Mouse (Mus musculus): ENCODE results near the gene Rora. TPM values are rescaled to one million over a fixed set of nuclear protein-coding genes. Genes with fewer than 3 reads are reported as not detected.

Gene Rora
- polyA plus RNA-seq, 1 experiment, result 24.1 TPM

GRCm38 (mm10) chr9:69213796-69214195 is 560.2 kb downstream of the Rora start:
- TF ChIP-seq POLR2A (IDR thresholded peaks at IDR 0.05; ENCODE audit: control insufficient read depth, low read depth, low read length), result no peak
- TF ChIP-seq CTCF (IDR thresholded peaks at IDR 0.05; ENCODE audit: control insufficient read depth, insufficient read depth, insufficient replicate concordance, low read depth, low read length), result no peak
- H3K36me3 ChIP-seq (ENCODE audit: control insufficient read depth, insufficient read depth, low read length), result no peaks in the 10 kb centered on the region
- H3K27ac ChIP-seq (ENCODE audit: control insufficient read depth, insufficient read depth, low read depth, low read length), result no peak overlapping the region
- peaks cover 6% of the 10 kb centered on the region for H3K4me1 ChIP-seq (ENCODE audit: control insufficient read depth, insufficient read depth, low read length)
- H3K27me3 ChIP-seq (ENCODE audit: control insufficient read depth, insufficient read depth, low read length), result no peaks in the 10 kb centered on the region
- H3K4me3 ChIP-seq (ENCODE audit: control insufficient read depth, low read depth, low read length), result no peak overlapping the region

- Histone ChIP-seq H3K4me3 (ENCODE audit: control insufficient read depth, low read depth, low read length) (no peak overlapping the region), H3K36me3 (ENCODE audit: control insufficient read depth, insufficient read depth, low read length) (no peaks in the 10 kb centered on the region), H3K4me1 (ENCODE audit: control insufficient read depth, insufficient read depth, low read length) (no peaks in the 10 kb centered on the region), H3K27ac (ENCODE audit: control insufficient read depth, insufficient read depth, low read depth, low read length) (no peak overlapping the region), H3K27me3 (ENCODE audit: control insufficient read depth, insufficient read depth, low read length) (no peaks in the 10 kb centered on the region)
- TF ChIP-seq POLR2A (IDR thresholded peaks at IDR 0.05; ENCODE audit: control insufficient read depth, low read depth, low read length) (no peak), CTCF (IDR thresholded peaks at IDR 0.05; ENCODE audit: control insufficient read depth, insufficient read depth, insufficient replicate concordance, low read depth, low read length) (no peak)
Measured at GRCm38 (mm10) chr9:69224841-69225240, 571.3 kb downstream of the Rora start.

GRCm38 (mm10) chr9:69226424-69226823 is 572.8 kb downstream of the Rora start:
- TF ChIP-seq CTCF (IDR thresholded peaks at IDR 0.05; ENCODE audit: control insufficient read depth, insufficient read depth, insufficient replicate concordance, low read depth, low read length), result no peak
- no peaks in the 10 kb centered on the region for H3K27me3 ChIP-seq (ENCODE audit: control insufficient read depth, insufficient read depth, low read length)
- H3K4me3 ChIP-seq (ENCODE audit: control insufficient read depth, low read depth, low read length), result no peak overlapping the region
- H3K4me1 ChIP-seq (ENCODE audit: control insufficient read depth, insufficient read depth, low read length), result no peaks in the 10 kb centered on the region
- no peaks in the 10 kb centered on the region for H3K36me3 ChIP-seq (ENCODE audit: control insufficient read depth, insufficient read depth, low read length)
- H3K27ac ChIP-seq (ENCODE audit: control insufficient read depth, insufficient read depth, low read depth, low read length), result no peak overlapping the region

DNA sequence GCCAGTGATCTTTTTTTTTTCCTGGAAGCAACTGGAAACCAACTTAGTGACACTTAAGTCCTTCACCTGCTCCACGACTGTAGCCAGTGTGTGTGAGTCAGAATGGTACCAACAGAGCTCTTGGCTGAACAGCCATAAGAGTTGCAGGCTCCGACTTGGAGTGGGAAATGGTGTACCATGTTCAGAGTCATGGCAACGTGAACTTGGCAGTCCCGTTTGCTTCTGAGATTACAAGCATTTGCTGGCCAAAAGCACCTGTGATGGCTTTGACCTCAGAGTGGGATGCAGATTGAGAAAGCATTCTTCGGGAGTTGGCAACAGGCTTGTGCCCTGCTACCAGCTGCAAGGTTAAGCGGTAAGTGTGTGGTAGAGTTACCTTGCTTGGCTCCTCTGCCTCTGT is 574.2 kb downstream of the Rora start:
- Histone ChIP-seq H3K4me1 (ENCODE audit: control insufficient read depth, insufficient read depth, low read length) (no peaks in the 10 kb centered on the region), H3K27ac (ENCODE audit: control insufficient read depth, insufficient read depth, low read depth, low read length) (no peak overlapping the region), H3K27me3 (ENCODE audit: control insufficient read depth, insufficient read depth, low read length) (no peaks in the 10 kb centered on the region), H3K36me3 (ENCODE audit: control insufficient read depth, insufficient read depth, low read length) (no peaks in the 10 kb centered on the region), H3K4me3 (ENCODE audit: control insufficient read depth, low read depth, low read length) (no peak overlapping the region)
- TF ChIP-seq CTCF (IDR thresholded peaks at IDR 0.05; ENCODE audit: control insufficient read depth, insufficient read depth, insufficient replicate concordance, low read depth, low read length) (no peak), POLR2A (IDR thresholded peaks at IDR 0.05; ENCODE audit: control insufficient read depth, low read depth, low read length) (no peak)

DNA sequence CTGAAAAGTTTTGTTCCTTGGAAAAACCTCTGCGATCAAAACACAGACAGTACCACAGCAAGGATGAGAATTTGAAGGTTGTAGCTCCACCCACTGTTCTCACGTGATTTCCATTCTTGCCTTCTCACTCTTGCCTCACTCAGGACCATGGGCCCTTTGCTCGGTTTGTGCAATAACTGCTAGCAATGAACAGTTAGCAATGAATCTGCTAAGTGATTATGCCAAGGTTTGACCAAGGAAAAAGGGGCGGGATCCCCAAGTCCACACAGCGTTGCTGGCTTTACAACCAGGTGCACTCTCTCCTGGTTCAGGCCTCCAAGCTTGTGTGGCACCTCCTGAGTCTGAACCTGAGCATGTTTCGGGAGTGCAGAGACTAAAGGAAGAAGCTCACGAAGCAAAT is 576.3 kb downstream of the Rora start:
- H3K36me3 ChIP-seq (ENCODE audit: control insufficient read depth, insufficient read depth, low read length), result no peaks in the 10 kb centered on the region
- TF ChIP-seq CTCF (IDR thresholded peaks at IDR 0.05; ENCODE audit: control insufficient read depth, insufficient read depth, insufficient replicate concordance, low read depth, low read length) (no peak), POLR2A (IDR thresholded peaks at IDR 0.05; ENCODE audit: control insufficient read depth, low read depth, low read length) (no peak)
- H3K4me1 ChIP-seq (ENCODE audit: control insufficient read depth, insufficient read depth, low read length), result no peaks in the 10 kb centered on the region
- no peak overlapping the region for H3K4me3 ChIP-seq (ENCODE audit: control insufficient read depth, low read depth, low read length)
- no peak overlapping the region for H3K27ac ChIP-seq (ENCODE audit: control insufficient read depth, insufficient read depth, low read depth, low read length)
- H3K27me3 ChIP-seq (ENCODE audit: control insufficient read depth, insufficient read depth, low read length), result no peaks in the 10 kb centered on the region

GRCm38 (mm10) chr9:69234526-69234925 is 580.9 kb downstream of the Rora start:
- H3K4me3 ChIP-seq (ENCODE audit: control insufficient read depth, low read depth, low read length), result no peak overlapping the region
- no peaks in the 10 kb centered on the region for H3K4me1 ChIP-seq (ENCODE audit: control insufficient read depth, insufficient read depth, low read length)
- no peak overlapping the region for H3K27ac ChIP-seq (ENCODE audit: control insufficient read depth, insufficient read depth, low read depth, low read length)
- TF ChIP-seq CTCF (IDR thresholded peaks at IDR 0.05; ENCODE audit: control insufficient read depth, insufficient read depth, insufficient replicate concordance, low read depth, low read length) (no peak), POLR2A (IDR thresholded peaks at IDR 0.05; ENCODE audit: control insufficient read depth, low read depth, low read length) (no peak)
- no peaks in the 10 kb centered on the region for H3K27me3 ChIP-seq (ENCODE audit: control insufficient read depth, insufficient read depth, low read length)
- no peaks in the 10 kb centered on the region for H3K36me3 ChIP-seq (ENCODE audit: control insufficient read depth, insufficient read depth, low read length)

DNA sequence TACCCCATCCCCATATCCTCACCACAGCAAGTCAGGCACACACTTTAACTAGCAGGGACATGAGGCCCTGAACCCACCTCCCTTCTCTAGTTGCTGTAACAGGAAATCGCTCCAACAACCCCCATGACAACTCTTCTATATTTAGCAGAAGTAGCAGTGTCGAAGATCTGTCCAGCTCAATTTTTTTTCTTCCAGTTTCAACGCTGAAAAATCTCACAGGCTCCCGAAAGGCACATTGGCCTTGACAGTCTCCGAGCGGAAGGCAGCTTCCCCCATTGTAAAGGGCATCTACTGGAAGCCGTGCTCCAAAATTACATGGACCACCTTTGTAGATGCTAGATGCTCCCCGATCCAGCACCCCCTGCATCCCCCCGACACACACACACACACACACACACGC is 583.7 kb downstream of the Rora start:
- Histone ChIP-seq H3K27ac (ENCODE audit: control insufficient read depth, insufficient read depth, low read depth, low read length) (no peak overlapping the region), H3K4me1 (ENCODE audit: control insufficient read depth, insufficient read depth, low read length) (no peaks in the 10 kb centered on the region), H3K4me3 (ENCODE audit: control insufficient read depth, low read depth, low read length) (no peak overlapping the region), H3K36me3 (ENCODE audit: control insufficient read depth, insufficient read depth, low read length) (no peaks in the 10 kb centered on the region), H3K27me3 (ENCODE audit: control insufficient read depth, insufficient read depth, low read length) (no peaks in the 10 kb centered on the region)
- TF ChIP-seq POLR2A (IDR thresholded peaks at IDR 0.05; ENCODE audit: control insufficient read depth, low read depth, low read length) (no peak), CTCF (IDR thresholded peaks at IDR 0.05; ENCODE audit: control insufficient read depth, insufficient read depth, insufficient replicate concordance, low read depth, low read length) (no peak)

DNA sequence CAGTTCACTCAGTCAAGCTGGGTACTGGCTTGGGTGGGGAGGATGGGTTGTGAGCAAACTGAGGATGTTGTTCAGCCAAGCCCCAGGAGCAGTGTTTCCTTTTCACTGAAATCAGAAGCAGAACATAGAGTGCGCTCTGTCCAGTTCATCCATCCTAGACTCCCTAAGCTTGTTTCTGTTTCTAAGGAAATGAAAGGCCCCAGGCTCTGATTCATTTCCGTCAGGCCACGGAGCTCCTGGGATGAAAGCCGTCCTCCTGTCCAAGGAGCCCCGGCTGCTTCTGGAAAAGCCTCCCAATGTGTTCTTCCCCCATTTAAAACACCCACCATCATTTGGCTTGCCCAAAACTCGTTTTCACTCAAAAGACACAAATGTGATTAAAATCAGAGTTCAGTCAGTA is 589.0 kb downstream of the Rora start:
- TF ChIP-seq POLR2A (IDR thresholded peaks at IDR 0.05; ENCODE audit: control insufficient read depth, low read depth, low read length) (no peak), CTCF (IDR thresholded peaks at IDR 0.05; ENCODE audit: control insufficient read depth, insufficient read depth, insufficient replicate concordance, low read depth, low read length) (no peak)
- no peak overlapping the region for H3K27ac ChIP-seq (ENCODE audit: control insufficient read depth, insufficient read depth, low read depth, low read length)
- no peaks in the 10 kb centered on the region for H3K27me3 ChIP-seq (ENCODE audit: control insufficient read depth, insufficient read depth, low read length)
- no peak overlapping the region for H3K4me3 ChIP-seq (ENCODE audit: control insufficient read depth, low read depth, low read length)
- no peaks in the 10 kb centered on the region for H3K36me3 ChIP-seq (ENCODE audit: control insufficient read depth, insufficient read depth, low read length)
- H3K4me1 ChIP-seq (ENCODE audit: control insufficient read depth, insufficient read depth, low read length), result peaks cover 2% of the 10 kb centered on the region; the same call in 1 of the 2 replicates
